Mouse (Mus musculus) kidney, adult 2 months (tissue): ENCODE data around the gene Gm8251. TPM values are rescaled to one million over a fixed set of nuclear protein-coding genes. Genes with fewer than 3 reads are reported as not detected.

Source experiments
- DNase-seq: peaks from one replicate; pipeline ENCODE4 v3.0.0; 2021
- H3K27ac ChIP-seq: fragments of 200-500 bp; 2 replicates; pipeline ENCODE4 v1.5.1; 2012; ENCODE audit warnings: low read depth, low read length, control low read depth, inconsistent platforms; ENCODE audit not compliant: insufficient read depth
- H3K27me3 ChIP-seq: fragments of 200-500 bp; replicated peaks from 2 replicates; pipeline ENCODE4 v1.6.1; 2012; ENCODE audit warnings: mild to moderate bottlenecking, moderate library complexity, low read length, inconsistent platforms; ENCODE audit not compliant: control insufficient read depth, insufficient read depth
- H3K36me3 ChIP-seq: fragments of 200-500 bp; 2 replicates; pipeline ENCODE4 v1.6.1; 2012; ENCODE audit warnings: mild to moderate bottlenecking, moderate library complexity, low read length, inconsistent platforms; ENCODE audit not compliant: control insufficient read depth, insufficient read depth
- H3K4me1 ChIP-seq: fragments of 200-500 bp; 2 replicates; pipeline ENCODE4 v1.6.1; 2011; ENCODE audit warnings: low read length; ENCODE audit not compliant: control insufficient read depth, insufficient read depth
- H3K4me3 ChIP-seq: fragments of 200-500 bp; 2 replicates; pipeline ENCODE4 v1.5.1; 2011; ENCODE audit warnings: mild to moderate bottlenecking, low read depth, low read length, control low read depth; ENCODE audit not compliant: insufficient read depth
- CTCF ChIP-seq: fragments of 200-500 bp; conservative IDR thresholded peaks from 2 replicates; pipeline ENCODE4 v1.5.1; 2011; ENCODE audit warnings: low read depth, mild to moderate bottlenecking, control low read depth, low read length, moderate library complexity, mixed read lengths; ENCODE audit not compliant: insufficient read depth, insufficient read length
- POLR2A ChIP-seq: fragments of 200-500 bp; IDR thresholded peaks from one replicate; pipeline ENCODE4 v1.6.1; 2011; ENCODE audit warnings: low read depth, low read length, control low read depth
- WGBS: fragments of 180-500 bp; shearing (Covaris S2); methylation state at CpG from one replicate; pipeline ENCODE4 v1.1.7; 2018; 5-methylcytosine and 5-hydroxymethylcytosine counted together
- polyA plus RNA-seq: library from polyadenylated mRNA; depleted of rRNA; stranded (reverse); fragments of >200 nt; gene quantifications from 2 replicates; pipeline ENCODE4 v1.2.3, GENCODE M21; 2012; rRNA removed

Gm8251 gene
- polyA plus RNA-seq, 1 experiment, result not detected

DNA sequence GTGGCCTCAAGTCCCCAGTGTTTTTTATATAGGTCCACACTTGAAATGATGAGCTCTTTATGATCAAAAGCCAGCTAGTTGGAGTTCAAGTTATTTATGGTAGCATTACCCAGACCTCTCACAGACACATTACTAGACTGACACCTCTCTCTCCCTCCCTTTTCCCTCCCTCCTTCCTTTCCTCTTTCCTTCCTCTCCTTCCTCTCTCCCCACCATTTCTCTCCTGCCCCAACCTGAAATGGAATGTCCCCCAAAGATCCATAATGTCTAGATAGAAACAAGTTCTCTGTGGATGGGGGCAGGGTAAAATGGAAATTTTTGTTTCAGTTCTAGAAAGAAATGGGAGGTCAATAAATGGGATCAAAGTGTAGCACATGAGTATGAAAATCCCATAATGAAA, 41.8 kb downstream of the Gm8251 start, which contains the start of gene Mettl21c:
Mettl21c (minus strand) TSS at position 101 of the 400 bp plus-strand sequence.
- H3K27me3 ChIP-seq, result no peaks in the 10 kb centered on the region
- no peak for DNase-seq
- H3K4me3 ChIP-seq, result no peak within 1 kb of the TSS
- TF ChIP-seq POLR2A (no peak), CTCF (no peak)
- H3K4me1 ChIP-seq, result no peaks in the 10 kb centered on the region
- H3K27ac ChIP-seq, result no peak within 1 kb of the TSS
- H3K36me3 ChIP-seq, result no peaks in the 10 kb centered on the region

DNA sequence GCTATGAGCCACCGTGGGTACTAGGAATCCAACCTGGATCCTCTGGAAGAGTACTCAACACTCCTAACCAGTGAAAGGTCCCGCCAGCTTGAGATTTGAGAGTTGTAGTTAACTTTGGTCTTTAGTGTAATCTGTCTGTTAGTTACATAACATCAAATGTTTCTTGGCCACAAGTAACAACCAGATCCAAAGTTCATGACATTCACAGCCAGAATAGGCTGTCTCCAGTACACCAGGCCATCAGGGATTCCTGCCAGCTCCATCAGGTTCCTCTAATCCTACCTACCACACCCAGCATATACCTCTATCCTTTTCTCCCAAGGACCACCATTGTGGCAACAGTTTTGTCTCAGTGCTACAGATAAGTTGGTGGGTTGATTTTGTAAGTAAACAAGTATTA, 46.2 kb downstream of the Gm8251 start:
- Histone ChIP-seq H3K27me3 (no peaks in the 10 kb centered on the region), H3K4me1 (no peaks in the 10 kb centered on the region), H3K36me3 (no peaks in the 10 kb centered on the region), H3K4me3 (no peak overlapping the region), H3K27ac (no peak overlapping the region)
- 58% methylated on average over 2 of the region's 2 CpGs for WGBS
- TF ChIP-seq CTCF (no peak), POLR2A (no peak)
- peak; percentile 74 for DNase-seq

Other genes starting within 250 kb of the Gm8251 start
- 25.0 and 26.9 TPM in 2 replicates for gene Uxs1, start 234.1 kb downstream of the Gm8251 start, polyA plus RNA-seq
- 4.3 and 6.5 TPM in 2 replicates for gene Tpp2, start 128.3 kb downstream of the Gm8251 start, polyA plus RNA-seq
- 0.09 TPM in 1 of 2 replicates, not detected in the other for gene Mettl21c, start 41.9 kb downstream of the Gm8251 start, polyA plus RNA-seq
- 3.9 and 6.0 TPM in 2 replicates for gene Tex30, start 40.5 kb upstream of the Gm8251 start, polyA plus RNA-seq
- 11.4 and 12.0 TPM in 2 replicates for gene Kdelc1, start 56.9 kb upstream of the Gm8251 start, polyA plus RNA-seq
- 9.5 and 12.2 TPM in 2 replicates for gene Bivm, start 57.0 kb upstream of the Gm8251 start, polyA plus RNA-seq
- 4.3 and 4.6 TPM in 2 replicates for gene Ercc5, start 85.8 kb upstream of the Gm8251 start, polyA plus RNA-seq
- gene Mettl21e, start 157.0 kb upstream of the Gm8251 start, polyA plus RNA-seq, result 0.03 TPM in 1 of 2 replicates, not detected in the other